Mouse (Mus musculus) neutrophil, adult 5-6 weeks (primary cell): ENCODE measurements around the gene Smbd1. TPM values are rescaled to one million over a fixed set of nuclear protein-coding genes. Genes with fewer than 3 reads are reported as not detected.

Source experiments
- ATAC-seq: fragments of 151-379, 151-347 bp; 2 replicates; pipeline ENCODE4 v1.8.0; 2017; ENCODE audit warnings: mild to moderate bottlenecking, moderate TSS enrichment; ENCODE audit not compliant: insufficient number of reproducible peaks, poor library complexity, low FRiP score, severe bottlenecking; ENCODE audit errors: extremely low read depth
- total RNA-seq: library from RNA; stranded (forward); fragments of 200-1000 nt; gene quantifications from 2 replicates; pipeline ENCODE4 v1.2.3, GENCODE M21; 2017

The Smbd1 gene
- total RNA-seq, result not detected in 2 replicates

- no peak for ATAC-seq
Observed at GRCm38 (mm10) chr16:32810321-32810720, at the start of gene Smbd1. Gene Smbd1, minus strand, starts transcription at chr16:32810477.

GRCm38 (mm10) chr16:32858771-32859636 is 48.7 kb upstream of the Smbd1 start:
- no peak for ATAC-seq

GRCm38 (mm10) chr16:32858356-32858755 is 48.1 kb upstream of the Smbd1 start:
- no peak for ATAC-seq

- ATAC-seq, result no peak
Observed at GRCm38 (mm10) chr16:32856751-32857150, 46.5 kb upstream of the Smbd1 start.

GRCm38 (mm10) chr16:32854050-32854571 is 43.8 kb upstream of the Smbd1 start:
- ATAC-seq, result no peak

- no peak for ATAC-seq
Observed at GRCm38 (mm10) chr16:32853492-32854049, 43.3 kb upstream of the Smbd1 start.

GRCm38 (mm10) chr16:32849042-32849830 is 39.0 kb upstream of the Smbd1 start:
- no peak for ATAC-seq

GRCm38 (mm10) chr16:32847103-32847502 is 36.8 kb upstream of the Smbd1 start:
- no peak for ATAC-seq

GRCm38 (mm10) chr16:32831501-32831900 is 21.2 kb upstream of the Smbd1 start:
- no peak for ATAC-seq

GRCm38 (mm10) chr16:32829104-32829503 is 18.8 kb upstream of the Smbd1 start:
- ATAC-seq, result no peak

GRCm38 (mm10) chr16:32826521-32826920 is 16.2 kb upstream of the Smbd1 start:
- no peak for ATAC-seq

- no peak for ATAC-seq
Observed at GRCm38 (mm10) chr16:32825380-32825779, 15.1 kb upstream of the Smbd1 start.

- ATAC-seq, result no peak
Observed at GRCm38 (mm10) chr16:32824061-32824460, 13.8 kb upstream of the Smbd1 start.

GRCm38 (mm10) chr16:32823487-32823886 is 13.2 kb upstream of the Smbd1 start:
- no peak for ATAC-seq

GRCm38 (mm10) chr16:32822881-32823280 is 12.6 kb upstream of the Smbd1 start:
- ATAC-seq, result no peak

GRCm38 (mm10) chr16:32822450-32822827 is 12.2 kb upstream of the Smbd1 start:
- no peak for ATAC-seq

GRCm38 (mm10) chr16:32821772-32822449 is 11.6 kb upstream of the Smbd1 start:
- no peak for ATAC-seq

- ATAC-seq, result no peak
Observed at GRCm38 (mm10) chr16:32818441-32818840, 8.2 kb upstream of the Smbd1 start.

GRCm38 (mm10) chr16:32818036-32818435 is 7.8 kb upstream of the Smbd1 start:
- no peak for ATAC-seq
